Mouse (Mus musculus) embryonic facial prominence, embryonic 15.5 days (tissue): Measurements from ENCODE around the gene Tyrobp. TPM values are rescaled to one million over a fixed set of nuclear protein-coding genes. Genes with fewer than 3 reads are reported as not detected.

Experiments
- ATAC-seq: fragments of 200-750 bp; cut with Nextera tagmentation; 2 replicates; pipeline ENCODE4 v1.8.0; 2017; ENCODE audit warnings: low read depth, moderate TSS enrichment; ENCODE audit not compliant: insufficient number of reproducible peaks, low FRiP score, low TSS enrichment
- H3K27ac ChIP-seq: fragments of 300-500 bp; sonication (generic); replicated peaks from 2 replicates; pipeline ENCODE4 v1.5.1; 2015; ENCODE audit warnings: mild to moderate bottlenecking, inconsistent platforms
- H3K27me3 ChIP-seq: fragments of 300-500 bp; sonication (generic); 2 replicates; pipeline ENCODE4 v1.6.1; 2015; ENCODE audit warnings: inconsistent platforms
- H3K36me3 ChIP-seq: fragments of 300-500 bp; sonication (generic); 2 replicates; pipeline ENCODE4 v1.6.1; 2015; ENCODE audit warnings: mild to moderate bottlenecking, inconsistent platforms
- H3K4me1 ChIP-seq: fragments of 300-500 bp; sonication (generic); 2 replicates; pipeline ENCODE4 v1.6.1; 2015; ENCODE audit warnings: inconsistent platforms
- H3K4me2 ChIP-seq: fragments of 300-500 bp; sonication (generic); replicated peaks from 2 replicates; pipeline ENCODE4 v1.6.1; 2015; ENCODE audit warnings: mild to moderate bottlenecking, inconsistent platforms
- H3K4me3 ChIP-seq: fragments of 300-500 bp; sonication (generic); replicated peaks from 2 replicates; pipeline ENCODE4 v1.5.1; 2015; ENCODE audit warnings: mild to moderate bottlenecking, inconsistent platforms
- H3K9ac ChIP-seq: fragments of 300-500 bp; sonication (generic); 2 replicates; pipeline ENCODE4 v1.6.1; 2015; ENCODE audit warnings: inconsistent platforms
- H3K9me3 ChIP-seq: fragments of 300-500 bp; sonication (generic); replicated peaks from 2 replicates; pipeline ENCODE4 v1.6.1; 2016; ENCODE audit warnings: inconsistent platforms
- WGBS: fragments of 180-500 bp; shearing (Covaris S2); methylation state at CpG from one replicate; pipeline ENCODE4 v1.1.7; 2015; 5-methylcytosine and 5-hydroxymethylcytosine counted together
- polyA plus RNA-seq: library from polyadenylated mRNA; unstranded; fragments of >200 nt; fragmentation: Nextera tagmentation; extraction: Ambion mirVana; gene quantifications from 2 replicates; pipeline ENCODE4 v1.2.1, GENCODE M21; 2015

Gene Tyrobp
- polyA plus RNA-seq, 1 experiment from 2014 or later = 95.4 TPM

- ATAC-seq = 0 out of 2 replicates have a peak, but pooled peaks have one; percentile 20
- no peaks in the 10 kb centered on the region for H3K9me3 ChIP-seq
- H3K9ac ChIP-seq = peak overlapping the region; percentile 44
- H3K27me3 ChIP-seq = no peaks in the 10 kb centered on the region
- H3K4me3 ChIP-seq = peak overlapping the region; percentile 69
- H3K27ac ChIP-seq = no peak overlapping the region; the same call in 1 of the 2 replicates
- under 1% methylated on average over 38 of the region's 38 CpGs for WGBS
- H3K4me2 ChIP-seq = peak overlapping the region; percentile 87
- peaks cover 16% of the 10 kb centered on the region for H3K4me1 ChIP-seq
- peaks cover 19% of the 10 kb centered on the region; the same call in 1 of the 2 replicates for H3K36me3 ChIP-seq
Observed at GRCm38 (mm10) chr7:30444154-30444970, 30.8 kb downstream of the Tyrobp start.

- under 1% methylated on average over 55 of the region's 72 CpGs for WGBS
- peak within 1 kb of the TSS; percentile 13; the same call in 1 of the 2 replicates for H3K27ac ChIP-seq
- H3K27me3 ChIP-seq = peaks cover under 1% of the 10 kb centered on the region; the same call in 1 of the 2 replicates
Observed at GRCm38 (mm10) chr7:30444971-30445751, 31.6 kb downstream of the Tyrobp start, which contains the start of gene Aplp1. Gene Aplp1 (minus strand): TSS chr7:30445535.

GRCm38 (mm10) chr7:30450241-30450640, 36.7 kb downstream of the Tyrobp start:
- Histone ChIP-seq H3K27me3 (peaks cover 46% of the 10 kb centered on the region), H3K9me3 (no peaks in the 10 kb centered on the region), H3K4me3 (no peak overlapping the region), H3K36me3 (no peaks in the 10 kb centered on the region), H3K27ac (no peak overlapping the region), H3K4me1 (peaks cover 10% of the 10 kb centered on the region; the same call in 1 of the 2 replicates), H3K4me2 (no peak overlapping the region), H3K9ac (no peak overlapping the region)
- 61% methylated on average over 7 of the region's 7 CpGs for WGBS
- ATAC-seq = no peak

More at GRCm38 (mm10) chr7:30444971-30445751, 31.6 kb downstream of the Tyrobp start, which contains the start of gene Aplp1:
- ATAC-seq = peak; percentile 75
- Histone ChIP-seq H3K9me3 (no peaks in the 10 kb centered on the region), H3K4me1 (peaks cover 16% of the 10 kb centered on the region), H3K36me3 (peaks cover 13% of the 10 kb centered on the region; the same call in 1 of the 2 replicates), H3K4me2 (peak within 1 kb of the TSS; percentile 87), H3K4me3 (peak within 1 kb of the TSS; percentile 69), H3K9ac (peak within 1 kb of the TSS; percentile 44)

GRCm38 (mm10) chr7:30453327-30453726, 39.8 kb downstream of the Tyrobp start:
- no peaks in the 10 kb centered on the region for H3K9me3 ChIP-seq
- WGBS = 14% methylated on average over 25 of the region's 25 CpGs
- H3K36me3 ChIP-seq = no peaks in the 10 kb centered on the region
- peaks cover 77% of the 10 kb centered on the region for H3K27me3 ChIP-seq
- ATAC-seq = no peak
- H3K27ac ChIP-seq = no peak overlapping the region
- no peak overlapping the region for H3K9ac ChIP-seq
- peak overlapping the region; percentile 35 for H3K4me2 ChIP-seq
- no peak overlapping the region for H3K4me3 ChIP-seq
- H3K4me1 ChIP-seq = peaks cover 24% of the 10 kb centered on the region

- H3K4me2 ChIP-seq = peak overlapping the region; percentile 35
- 0 out of 2 replicates have a peak, but pooled peaks have one; percentile 37 for ATAC-seq
- 2% methylated on average over 25 of the region's 25 CpGs for WGBS
- H3K4me3 ChIP-seq = peak overlapping the region; percentile 10; the same call in 1 of the 2 replicates
- no peaks in the 10 kb centered on the region for H3K9me3 ChIP-seq
- H3K36me3 ChIP-seq = no peaks in the 10 kb centered on the region
- H3K4me1 ChIP-seq = peaks cover 24% of the 10 kb centered on the region
- H3K27ac ChIP-seq = no peak overlapping the region
- no peak overlapping the region for H3K9ac ChIP-seq
- H3K27me3 ChIP-seq = peaks cover 81% of the 10 kb centered on the region
Observed at GRCm38 (mm10) chr7:30453766-30454165, 40.2 kb downstream of the Tyrobp start.

GRCm38 (mm10) chr7:30454259-30454658, 40.7 kb downstream of the Tyrobp start:
- Histone ChIP-seq H3K4me3 (no peak overlapping the region), H3K9ac (no peak overlapping the region), H3K27ac (no peak overlapping the region), H3K36me3 (no peaks in the 10 kb centered on the region), H3K4me2 (no peak overlapping the region), H3K9me3 (no peaks in the 10 kb centered on the region), H3K27me3 (peaks cover 86% of the 10 kb centered on the region), H3K4me1 (peaks cover 24% of the 10 kb centered on the region)
- no peak for ATAC-seq
- 9% methylated on average over 6 of the region's 6 CpGs for WGBS

GRCm38 (mm10) chr7:30456487-30456886, 42.9 kb downstream of the Tyrobp start:
- Histone ChIP-seq H3K9ac (no peak overlapping the region), H3K4me1 (peaks cover 24% of the 10 kb centered on the region), H3K27me3 (peaks cover 95% of the 10 kb centered on the region), H3K36me3 (no peaks in the 10 kb centered on the region), H3K4me2 (peak overlapping the region; percentile 42), H3K27ac (no peak overlapping the region), H3K4me3 (peak overlapping the region; percentile 22; the same call in 1 of the 2 replicates), H3K9me3 (no peaks in the 10 kb centered on the region)
- ATAC-seq = no peak
- WGBS = 2% methylated on average over 9 of the region's 9 CpGs

- Histone ChIP-seq H3K4me3 (peak overlapping the region; percentile 22), H3K27me3 (peaks cover 96% of the 10 kb centered on the region), H3K4me1 (peaks cover 24% of the 10 kb centered on the region), H3K9me3 (no peaks in the 10 kb centered on the region), H3K36me3 (no peaks in the 10 kb centered on the region), H3K9ac (no peak overlapping the region), H3K4me2 (peak overlapping the region; percentile 42), H3K27ac (no peak overlapping the region)
- ATAC-seq = peak; percentile 36; the same call in 1 of the 2 replicates
- WGBS = under 1% methylated on average over 31 of the region's 31 CpGs
Observed at GRCm38 (mm10) chr7:30456911-30457628, 43.5 kb downstream of the Tyrobp start.

GRCm38 (mm10) chr7:30457629-30458330, 44.2 kb downstream of the Tyrobp start, which contains the start of the genes Kirrel2 and Nphs1:
Gene Kirrel2 (minus strand): TSS chr7:30457690.
Gene Nphs1 (plus strand): TSS chr7:30458315.
- H3K27me3 ChIP-seq = peaks cover 96% of the 10 kb centered on the region
- H3K4me3 ChIP-seq = peak within 1 kb of the TSS; percentile 22
- peaks cover 24% of the 10 kb centered on the region for H3K4me1 ChIP-seq
- H3K9me3 ChIP-seq = no peaks in the 10 kb centered on the region
- no peaks in the 10 kb centered on the region for H3K36me3 ChIP-seq
- ATAC-seq = peak; percentile 59; the same call in 1 of the 2 replicates
- H3K9ac ChIP-seq = no peak within 1 kb of the TSS
- under 1% methylated on average over 16 of the region's 16 CpGs for WGBS
- H3K4me2 ChIP-seq = peak within 1 kb of the TSS; percentile 42
- no peak within 1 kb of the TSS for H3K27ac ChIP-seq

- H3K9ac ChIP-seq = no peak overlapping the region
- WGBS = 24% methylated on average over 6 of the region's 6 CpGs
- no peak overlapping the region for H3K27ac ChIP-seq
- no peak overlapping the region for H3K4me3 ChIP-seq
- no peak for ATAC-seq
- H3K36me3 ChIP-seq = no peaks in the 10 kb centered on the region
- H3K4me1 ChIP-seq = peaks cover 18% of the 10 kb centered on the region
- H3K9me3 ChIP-seq = no peaks in the 10 kb centered on the region
- H3K27me3 ChIP-seq = peaks cover 91% of the 10 kb centered on the region
- H3K4me2 ChIP-seq = no peak overlapping the region
Observed at GRCm38 (mm10) chr7:30459484-30459883, 45.9 kb downstream of the Tyrobp start.
